Mouse (Mus musculus): ENCODE results near the gene Fbxw11. TPM values are rescaled to one million over a fixed set of nuclear protein-coding genes. Genes with fewer than 3 reads are reported as not detected.

Gene Fbxw11
- total RNA-seq, 2 experiments from 2014 or later: 50.1 to 51.0 TPM

DNA sequence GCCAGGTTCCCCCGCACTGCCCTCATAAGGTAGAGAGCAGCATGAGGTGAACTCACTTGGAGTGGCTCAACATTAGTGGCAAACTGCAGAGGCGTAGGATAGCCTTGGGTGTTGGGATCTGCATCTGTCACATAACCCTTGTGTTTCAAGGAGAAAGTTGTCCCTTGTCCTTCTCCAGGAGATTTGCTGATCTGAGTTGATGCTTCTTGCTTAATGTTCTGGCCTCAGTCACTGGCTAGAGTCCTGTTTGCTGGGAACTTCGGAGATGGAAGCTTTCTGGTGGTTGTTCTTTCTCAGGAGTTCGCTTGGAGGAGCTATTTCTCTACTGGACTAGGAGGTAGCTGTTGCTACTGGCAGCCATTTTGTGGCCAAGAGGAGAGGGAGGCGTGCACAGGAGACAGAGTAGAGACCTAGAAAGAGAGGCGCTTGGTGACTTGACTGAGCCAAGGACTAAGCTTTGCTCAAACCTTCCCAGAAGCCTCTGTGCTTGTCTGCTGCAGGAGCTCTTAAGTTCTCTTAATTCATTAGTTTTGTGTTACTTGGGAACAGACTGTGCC lies 143.1 kb downstream of the Fbxw11 start:
- DNase-seq (ENCODE audit: low spot score): no peak
- intact Hi-C loops (cut with DNase I): no loop called here

- no peak for DNase-seq (ENCODE audit: low spot score)
- intact Hi-C loops (cut with DNase I): no loop called here
Measured at GRCm38 (mm10) chr11:32786201-32786600, 143.7 kb downstream of the Fbxw11 start.

- intact Hi-C loops (cut with DNase I): no loop called here
- DNase-seq (ENCODE audit: low spot score): no peak
Measured at GRCm38 (mm10) chr11:32794759-32795445, 152.4 kb downstream of the Fbxw11 start.

Other genes with a start within 250 kb of the Fbxw11 start
- gene Ubtd2, start 187.4 kb upstream of the Fbxw11 start, total RNA-seq (2021): 1 to 10 TPM; 6.3 to 8.9 TPM
- under 1 TPM in 1 of 2 experiments, not detected in 1; 0.61 TPM for gene Efcab9, start 110.6 kb upstream of the Fbxw11 start, total RNA-seq (2021)
- gene Stk10, start 109.4 kb upstream of the Fbxw11 start, total RNA-seq (2021): 10 to 100 TPM in 1 of 2 experiments, 1 to 10 TPM in 1; 9.8 to 11.0 TPM
- gene Smim23, start 181.9 kb downstream of the Fbxw11 start, total RNA-seq (2021): not detected

Measured in heart, postnatal 25 days (tissue).